Mouse (Mus musculus): ENCODE data around the gene Arid5b.
A peak's percentile ranks its signal among the peaks of the same experiment; 100 is the strongest.

The Arid5b gene

GRCm38 (mm10) chr10:68269789-68270188, 8.8 kb downstream of the Arid5b start:
- DNase-seq (ENCODE audit: low read depth), result no peak

DNA sequence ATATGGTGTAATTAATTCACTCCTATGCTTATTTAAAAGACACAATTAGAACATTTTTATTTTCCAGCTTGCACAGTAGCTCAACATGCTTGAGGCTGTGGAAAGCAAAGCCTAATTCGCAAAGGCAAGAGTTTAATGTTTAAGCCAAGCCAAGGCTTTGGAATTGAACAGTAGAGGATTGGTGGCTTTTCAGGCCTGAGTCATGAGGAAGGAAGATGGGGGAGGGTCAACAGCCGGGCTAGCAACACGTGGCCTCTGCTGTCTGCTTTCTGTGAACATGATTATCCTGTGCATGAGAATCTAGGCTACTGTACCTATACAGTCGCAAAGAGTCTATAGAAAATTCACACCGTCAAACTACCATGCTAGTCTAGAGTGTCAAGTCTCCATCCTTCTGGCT, 9.9 kb downstream of the Arid5b start:
- no peak for DNase-seq (ENCODE audit: low read depth)

GRCm38 (mm10) chr10:68263969-68264688, 14.4 kb downstream of the Arid5b start:
- DNase-seq (ENCODE audit: low read depth), result no peak

DNA sequence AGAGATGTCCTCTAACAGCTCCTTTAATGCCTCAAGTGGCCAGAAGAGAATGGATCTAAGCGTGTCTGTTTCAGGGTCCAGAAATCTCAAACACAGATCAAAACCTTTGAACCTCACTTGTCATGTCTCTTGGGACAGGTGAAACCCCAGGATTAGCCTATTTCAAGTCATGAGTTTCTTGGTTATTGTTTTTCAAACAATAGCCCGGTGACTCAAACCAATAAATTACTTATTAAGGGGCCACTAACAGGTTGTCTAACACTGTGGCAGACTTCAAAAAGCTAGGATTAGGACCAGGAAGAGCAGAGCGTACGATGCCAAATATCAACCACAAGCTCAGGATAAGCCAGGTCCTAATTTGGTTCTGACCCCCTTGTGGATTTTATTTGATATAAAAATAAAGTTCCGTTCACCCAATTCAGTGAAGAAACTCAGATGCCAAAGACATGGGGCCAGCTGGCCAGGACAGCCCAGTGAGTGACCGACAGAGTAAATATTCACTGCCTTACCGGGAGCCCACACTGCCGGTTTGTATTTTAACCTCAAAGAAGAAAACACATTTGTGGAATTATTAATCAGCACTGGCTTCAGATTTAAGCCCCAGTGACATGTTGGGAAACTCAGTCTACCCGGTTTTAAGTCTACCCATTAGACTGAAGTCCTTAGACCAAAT, 15.1 kb downstream of the Arid5b start:
- no peak for DNase-seq (ENCODE audit: low read depth)

DNA sequence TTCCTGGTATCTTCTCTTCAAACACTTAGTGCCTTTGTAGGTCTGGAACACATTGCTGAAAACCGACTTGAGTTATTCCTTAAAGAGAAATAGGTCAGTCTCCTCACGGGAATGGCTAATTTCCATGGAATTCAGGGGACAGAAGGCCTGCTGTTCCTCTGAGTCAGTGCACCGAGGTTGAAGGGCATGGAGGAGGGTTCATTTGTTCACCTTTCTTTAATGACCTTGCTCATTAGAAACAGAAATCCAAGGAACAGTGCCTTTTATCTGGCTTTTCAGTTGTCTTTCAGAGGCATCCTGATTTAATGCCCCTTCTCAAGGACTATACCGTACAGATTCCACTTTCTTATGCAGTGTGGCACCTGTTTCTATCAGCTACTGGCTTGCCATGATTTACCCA, 18.9 kb downstream of the Arid5b start:
- no peak for DNase-seq (ENCODE audit: low read depth)

DNA sequence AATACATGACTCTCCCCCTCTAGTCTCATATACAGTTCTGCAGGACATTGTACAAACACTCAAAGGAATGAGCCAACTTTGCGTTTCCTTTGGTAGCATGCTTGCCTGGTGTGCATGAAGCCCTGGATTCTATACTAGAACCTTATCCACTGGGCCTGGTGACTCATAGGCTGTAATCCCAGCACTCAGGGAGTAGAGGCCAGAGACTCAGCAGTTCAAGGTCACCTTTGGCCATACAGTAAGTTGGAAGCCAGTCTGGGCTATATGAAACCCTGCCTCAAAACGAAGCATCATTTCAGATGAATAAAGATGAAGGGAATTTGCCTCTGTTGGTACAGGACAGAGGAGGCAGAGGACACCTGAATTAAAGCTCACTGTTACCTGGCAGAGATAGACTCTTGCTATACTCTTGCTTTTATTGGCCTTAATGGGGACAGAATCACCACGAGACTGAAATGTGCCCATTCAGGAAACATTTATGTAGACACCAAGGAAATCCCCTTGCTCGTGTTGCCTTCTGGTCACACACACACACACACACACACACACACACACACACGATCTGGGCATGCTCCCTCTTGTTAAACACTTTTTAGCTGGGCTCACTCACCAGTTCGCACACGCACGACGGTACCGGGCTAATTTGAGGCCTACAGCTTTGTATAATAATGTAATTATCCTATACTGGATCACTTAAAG, 21.0 kb downstream of the Arid5b start:
- DNase-seq (ENCODE audit: low read depth), result no peak

- DNase-seq (ENCODE audit: low read depth), result no peak
Measured at GRCm38 (mm10) chr10:68256134-68256533, 22.4 kb downstream of the Arid5b start.

GRCm38 (mm10) chr10:68253452-68254117, 25.0 kb downstream of the Arid5b start:
- no peak for DNase-seq (ENCODE audit: low read depth)

DNA sequence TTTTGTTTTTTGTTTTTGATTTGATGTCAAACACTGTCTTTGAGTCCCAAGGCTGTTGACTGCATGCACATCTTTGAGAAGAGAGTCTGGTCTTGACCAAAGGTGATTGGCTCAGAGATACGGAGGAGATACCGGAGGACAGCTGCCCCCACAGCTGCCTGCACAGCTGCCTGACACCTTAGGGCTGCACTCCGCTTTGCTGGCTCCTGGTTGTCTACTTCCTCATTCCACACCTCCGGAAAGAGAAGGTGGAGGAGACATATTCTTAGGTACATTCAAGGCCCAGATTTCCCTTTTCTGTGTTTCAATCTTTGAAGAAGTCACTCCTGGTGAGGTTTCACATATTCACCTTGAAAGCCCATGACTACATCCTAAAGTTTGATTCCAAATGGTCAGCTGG, 25.9 kb downstream of the Arid5b start:
- DNase-seq (ENCODE audit: low read depth), result no peak

GRCm38 (mm10) chr10:68249355-68249782, 29.2 kb downstream of the Arid5b start:
- peak; percentile 83 for DNase-seq (ENCODE audit: low read depth)

DNA sequence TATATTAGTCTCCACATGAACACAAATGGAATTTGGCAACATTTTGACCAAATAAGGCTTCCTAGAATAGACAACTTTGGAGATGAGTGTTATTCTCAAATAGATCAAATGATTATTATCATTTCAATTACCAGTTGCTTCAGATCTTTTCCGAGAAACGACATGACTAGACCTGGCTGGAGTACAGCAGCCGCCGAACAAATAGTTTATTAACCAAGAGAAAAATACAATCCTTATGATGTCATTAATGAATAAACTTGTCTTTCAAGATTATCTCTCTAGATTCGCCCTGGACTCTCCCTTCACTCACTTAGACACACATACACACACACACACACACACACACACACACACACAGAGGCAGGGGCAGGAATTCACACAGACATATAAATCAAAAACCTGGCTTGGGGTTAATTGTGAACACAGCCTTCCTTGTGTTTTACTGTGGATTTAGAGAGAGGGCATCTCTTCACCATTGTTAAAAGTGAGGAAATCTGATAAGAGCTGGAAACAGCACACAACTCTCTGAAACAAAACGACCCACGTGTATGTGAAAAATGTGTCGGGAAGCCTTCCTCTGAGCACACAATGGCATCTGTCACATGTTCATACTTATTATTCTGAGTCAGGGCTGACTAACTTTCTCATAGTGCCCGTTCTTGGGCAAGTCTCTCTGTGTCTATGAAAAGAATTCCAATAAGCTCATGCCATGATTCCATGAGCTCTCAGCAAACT, 30.1 kb downstream of the Arid5b start:
- peak; percentile 71 for DNase-seq (ENCODE audit: low read depth)

DNA sequence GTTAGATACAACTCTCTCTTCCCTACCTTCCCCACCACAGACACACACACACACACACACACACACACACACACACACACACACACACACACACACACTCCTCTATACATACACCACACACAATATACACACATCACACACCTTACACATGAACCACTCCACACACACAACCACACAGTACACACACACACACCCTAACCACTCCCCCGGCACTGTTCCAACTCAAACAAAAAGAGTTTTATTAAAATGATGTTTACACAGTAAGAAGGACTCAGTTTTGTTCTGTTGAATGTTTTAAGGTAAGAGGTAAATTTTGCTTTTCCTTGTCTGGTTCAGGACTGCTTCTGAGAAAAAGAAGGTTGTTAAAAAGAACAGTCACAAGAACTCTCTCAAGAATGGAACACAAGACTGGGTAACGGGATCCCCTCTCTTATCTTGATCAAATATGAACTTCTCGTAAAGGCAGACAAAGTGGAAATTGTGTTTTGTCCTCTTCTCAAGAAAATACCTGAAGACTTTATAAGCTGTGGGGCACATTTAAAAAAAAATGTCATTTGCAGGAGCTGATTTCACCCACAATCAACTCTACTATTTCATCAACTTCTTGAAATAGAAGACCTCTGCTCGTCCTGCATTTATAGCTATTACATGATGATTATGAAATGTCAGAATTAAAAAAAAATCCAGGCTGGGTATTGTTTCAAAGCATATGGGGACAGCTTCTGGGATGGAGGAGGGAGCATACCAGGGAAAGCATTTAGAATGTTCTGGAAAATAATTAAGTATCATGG, 30.9 kb downstream of the Arid5b start:
- peak; percentile 78 for DNase-seq (ENCODE audit: low read depth)

- DNase-seq (ENCODE audit: low read depth), result no peak
Measured at GRCm38 (mm10) chr10:68246603-68247247, 31.8 kb downstream of the Arid5b start.

DNA sequence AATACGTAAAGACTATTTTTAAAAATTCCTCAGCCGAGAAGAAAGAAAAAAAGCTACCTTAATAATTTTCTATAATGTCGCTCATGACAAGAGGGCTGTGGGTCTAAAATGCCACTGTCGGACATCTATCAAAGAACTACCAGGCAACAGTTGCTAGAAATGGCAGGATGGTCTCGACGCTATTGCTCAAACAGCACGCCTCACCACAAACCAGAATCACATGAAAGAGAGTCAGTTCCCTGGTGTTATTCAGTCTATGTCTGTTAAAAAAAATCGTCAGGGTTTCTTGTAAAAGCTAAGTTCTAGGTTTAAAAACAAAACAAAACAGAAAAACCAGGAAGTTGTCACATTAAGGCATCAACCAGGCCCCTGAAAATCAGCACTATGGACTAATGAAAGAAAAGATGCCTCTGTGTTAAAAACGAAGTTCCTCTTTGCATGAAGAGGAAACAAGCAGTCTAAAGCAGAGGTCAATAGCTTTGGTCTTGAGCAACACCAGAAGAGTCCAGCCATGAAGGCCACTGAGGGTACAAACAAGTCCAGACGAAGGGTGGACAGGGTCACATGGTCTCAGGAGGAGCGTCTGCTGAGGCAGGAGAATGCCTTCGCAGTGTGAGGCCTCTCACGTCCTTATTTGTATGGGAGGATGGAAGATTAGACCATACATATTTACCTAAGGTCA, 37.6 kb downstream of the Arid5b start:
- peak; percentile 88 for DNase-seq (ENCODE audit: low read depth)

- DNase-seq (ENCODE audit: low read depth), result peak; percentile 84
Measured at GRCm38 (mm10) chr10:68240094-68240803, 38.3 kb downstream of the Arid5b start.

GRCm38 (mm10) chr10:68239426-68240070, 39.0 kb downstream of the Arid5b start:
- peak; percentile 85 for DNase-seq (ENCODE audit: low read depth)

GRCm38 (mm10) chr10:68238707-68239425, 39.7 kb downstream of the Arid5b start:
- DNase-seq (ENCODE audit: low read depth), result peak; percentile 86

DNA sequence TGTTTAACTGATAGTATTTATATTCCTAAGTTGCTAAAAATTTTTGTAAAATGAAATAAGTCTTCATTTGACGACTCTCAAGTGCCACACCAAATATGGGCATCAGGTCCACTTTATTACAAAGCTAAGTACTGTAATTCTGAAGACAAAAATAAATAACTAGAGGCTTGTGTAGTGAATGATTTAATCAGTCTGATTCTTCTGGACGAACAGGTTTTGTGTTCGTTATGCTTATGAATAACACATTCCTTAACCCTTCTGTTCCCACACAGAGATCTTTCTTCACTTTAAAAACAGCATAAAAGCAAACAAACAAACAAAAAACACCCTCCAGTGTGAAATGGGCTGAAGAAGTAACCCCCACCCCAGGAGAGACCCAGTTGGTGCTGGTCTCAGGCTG, 40.4 kb downstream of the Arid5b start:
- no peak for DNase-seq (ENCODE audit: low read depth)

Measured in induced T-regulatory cell, adult 2 months (primary cell).